Mouse (Mus musculus): ENCODE results near the gene Fgf11.

- TF ChIP-seq CTCF (IDR thresholded peaks at IDR 0.05; ENCODE audit: low read depth) = no peak
- TF ChIP-seq EP300 (IDR thresholded peaks at IDR 0.05; ENCODE audit: low read depth) = no peak
These were observed 49.1 kb upstream of the Fgf11 start for GRCm38 (mm10) chr11:69850754-69851153.
